8 mouse cellular contexts compared by ENCODE assay signal in genomic region chr7:28168320-28169115, GRCm38 (mm10). TPM values are rescaled to one million over a fixed set of nuclear protein-coding genes. Genes with fewer than 3 reads are reported as not detected.
DNase-seq lines count a peak whose midpoint lies in the region; ATAC-seq and TF ChIP-seq lines count a peak whose summit lies in the region.

No protein-coding gene starts in this region.

- H3K4me1 ChIP-seq in E14TG2a.4 (replicated peaks; ENCODE audit: low read depth, low read length) = peaks cover 47% of the 10 kb centered on the region
- H3K4me1 ChIP-seq in bone marrow macrophage, adult 2 months (ENCODE audit: control insufficient read depth, insufficient read depth, low read length) = peaks cover 17% of the 10 kb centered on the region
- peaks cover 46% of the 10 kb centered on the region for H3K4me1 ChIP-seq in erythroblast, embryonic 14.5 days (ENCODE audit: control insufficient read depth)
- peaks cover 24% of the 10 kb centered on the region for H3K4me1 ChIP-seq in heart, embryonic 16.5 days (ENCODE audit: control insufficient read depth, insufficient read depth, low read length)
- H3K4me1 ChIP-seq in liver, postnatal 0 days (ENCODE audit: insufficient read depth) = peaks cover 31% of the 10 kb centered on the region
- peaks cover 26% of the 10 kb centered on the region for H3K4me1 ChIP-seq in neural tube, embryonic 12.5 days

- H3K27me3 ChIP-seq in E14TG2a.4 (ENCODE audit: insufficient read depth, low read length) = no peaks in the 10 kb centered on the region
- H3K27me3 ChIP-seq in erythroblast, embryonic 14.5 days (ENCODE audit: control insufficient read depth) = no peaks in the 10 kb centered on the region
- H3K27me3 ChIP-seq in heart, embryonic 16.5 days (ENCODE audit: control insufficient read depth, insufficient read depth, low read length) = no peaks in the 10 kb centered on the region
- H3K27me3 ChIP-seq in liver, postnatal 0 days (ENCODE audit: insufficient read depth, low read length) = no peaks in the 10 kb centered on the region
- no peaks in the 10 kb centered on the region for H3K27me3 ChIP-seq in neural tube, embryonic 12.5 days (replicated peaks)

- H3K9me3 ChIP-seq in E14TG2a.4 (ENCODE audit: low read length) = peaks cover 9% of the 10 kb centered on the region
- peaks cover 7% of the 10 kb centered on the region for H3K9me3 ChIP-seq in erythroblast, embryonic 14.5 days (ENCODE audit: control insufficient read depth, low read length)
- H3K9me3 ChIP-seq in heart, embryonic 16.5 days (replicated peaks; ENCODE audit: control insufficient read depth, low read length) = peaks cover 5% of the 10 kb centered on the region; the same call in 1 of the 2 replicates
- H3K9me3 ChIP-seq in liver, postnatal 0 days (ENCODE audit: low read length) = peaks cover 4% of the 10 kb centered on the region; the same call in 1 of the 2 replicates
- no peaks in the 10 kb centered on the region for H3K9me3 ChIP-seq in neural tube, embryonic 12.5 days

- peak; percentile 85 for TF ChIP-seq CTCF in E14TG2a.4 (conservative IDR thresholded peaks at IDR 0.05; ENCODE audit: low read length)
- peak; percentile 92 for TF ChIP-seq CTCF in bone marrow macrophage, adult 2 months (IDR thresholded peaks at IDR 0.05; ENCODE audit: low read depth, low read length)
- TF ChIP-seq CTCF in liver, postnatal 0 days (IDR thresholded peaks at IDR 0.05; ENCODE audit: low read depth) = peak; percentile 96

- peak overlapping the region; percentile 98 for H3K4me3 ChIP-seq in E14TG2a.4 (replicated peaks; ENCODE audit: low read length)
- peak overlapping the region; percentile 87 for H3K4me3 ChIP-seq in bone marrow macrophage, adult 2 months (ENCODE audit: insufficient read depth, low read length)
- peak overlapping the region; percentile 87 for H3K4me3 ChIP-seq in erythroblast, embryonic 14.5 days (replicated peaks)
- peak overlapping the region; percentile 79 for H3K4me3 ChIP-seq in heart, embryonic 16.5 days (ENCODE audit: low read length)
- peak overlapping the region; percentile 88 for H3K4me3 ChIP-seq in liver, postnatal 0 days (ENCODE audit: low read depth, low read length)
- peak overlapping the region; percentile 86 for H3K4me3 ChIP-seq in neural tube, embryonic 12.5 days

- TF ChIP-seq POLR2A in bone marrow macrophage, adult 2 months (IDR thresholded peaks at IDR 0.05; ENCODE audit: borderline replicate concordance, low read depth, low read length) = no peak

- peak overlapping the region; percentile 79 for H3K9ac ChIP-seq in heart, embryonic 16.5 days (ENCODE audit: low read length)
- peak overlapping the region; percentile 87 for H3K9ac ChIP-seq in liver, postnatal 0 days (replicated peaks)
- H3K9ac ChIP-seq in neural tube, embryonic 12.5 days = peak overlapping the region; percentile 49

- H3K4me2 ChIP-seq in heart, embryonic 16.5 days (ENCODE audit: low read depth, low read length) = peak overlapping the region; percentile 97
- H3K4me2 ChIP-seq in liver, postnatal 0 days (ENCODE audit: low read depth, low read length) = peak overlapping the region; percentile 100
- peak overlapping the region; percentile 95 for H3K4me2 ChIP-seq in neural tube, embryonic 12.5 days (replicated peaks)

- H3K36me3 ChIP-seq in E14TG2a.4 (ENCODE audit: insufficient read depth, low read length) = peaks cover 12% of the 10 kb centered on the region
- H3K36me3 ChIP-seq in erythroblast, embryonic 14.5 days (ENCODE audit: control insufficient read depth) = peaks cover under 1% of the 10 kb centered on the region
- H3K36me3 ChIP-seq in heart, embryonic 16.5 days (ENCODE audit: control insufficient read depth, insufficient read depth) = no peaks in the 10 kb centered on the region
- H3K36me3 ChIP-seq in liver, postnatal 0 days (replicated peaks; ENCODE audit: insufficient read depth, low read length) = no peaks in the 10 kb centered on the region
- H3K36me3 ChIP-seq in neural tube, embryonic 12.5 days = no peaks in the 10 kb centered on the region

- peak; percentile 78 for DNase-seq in kidney, postnatal 14 days
- peak; percentile 82 for DNase-seq in liver, postnatal 0 days
- peak; percentile 62 for DNase-seq in testis, postnatal 14 days (ENCODE audit: low spot score)

- TF ChIP-seq EP300 in liver, postnatal 0 days (IDR thresholded peaks at IDR 0.05; ENCODE audit: low read depth) = no peak; the same call in 1 of the 2 replicates

- no peak for ATAC-seq in heart, embryonic 16.5 days (replicated peaks; ENCODE audit: extremely low read depth, insufficient read depth, low FRiP score)
- ATAC-seq in liver, postnatal 0 days = peak; percentile 43
- no peak for ATAC-seq in neural tube, embryonic 12.5 days (ENCODE audit: low FRiP score, low read depth)

- WGBS in heart, embryonic 16.5 days = 9% methylated on average over 9 of the region's 9 CpGs
- WGBS in liver, postnatal 0 days (ENCODE audit: insufficient replicate concordance) = 4% methylated on average over 9 of the region's 9 CpGs
- 14% methylated on average over 9 of the region's 9 CpGs for WGBS in neural tube, embryonic 12.5 days

- peak overlapping the region; percentile 74 for H3K27ac ChIP-seq in bone marrow macrophage, adult 2 months (ENCODE audit: insufficient read depth, low read depth, low read length)
- H3K27ac ChIP-seq in heart, embryonic 16.5 days (ENCODE audit: low read length) = peak overlapping the region; percentile 85
- H3K27ac ChIP-seq in liver, postnatal 0 days (ENCODE audit: low read depth) = peak overlapping the region; percentile 93
- 0 out of 2 replicates have a peak overlapping the region, but pooled peaks have one; percentile 7 for H3K27ac ChIP-seq in neural tube, embryonic 12.5 days

RNA-seq across cellular contexts. Expression of gene Fbl, which starts 1.0 kb away (rescaled TPM):
- polyA plus RNA-seq in bone marrow macrophage, adult 2 months (2012; ENCODE audit: insufficient read depth, insufficient read length, missing spikeins) = 49.4 and 60.6 TPM in 2 replicates
- 18.4 TPM in 2 replicates for polyA plus RNA-seq in erythroblast, embryonic 14.5 days (2012)
- polyA plus RNA-seq in heart, embryonic 16.5 days (2015; fragmentation: Nextera tagmentation; extraction: Ambion mirVana) = 62.4 and 71.5 TPM in 2 replicates
- polyA plus RNA-seq in liver, postnatal 0 days (2015; fragmentation: Nextera tagmentation; extraction: Ambion mirVana) = 48.4 and 51.6 TPM in 2 replicates
- polyA plus RNA-seq in neural tube, embryonic 12.5 days (2016; fragmentation: Nextera tagmentation; extraction: Ambion mirVana) = 118 and 135 TPM in 2 replicates

RNA-seq across cellular contexts. Expression of gene Dyrk1b, which starts 10.8 kb away (rescaled TPM):
- polyA plus RNA-seq in bone marrow macrophage, adult 2 months (2012; ENCODE audit: insufficient read depth, insufficient read length, missing spikeins) = 18.7 and 20.7 TPM in 2 replicates
- 14.1 and 15.9 TPM in 2 replicates for polyA plus RNA-seq in erythroblast, embryonic 14.5 days (2012)
- 7.7 and 8.9 TPM in 2 replicates for polyA plus RNA-seq in heart, embryonic 16.5 days (2015; fragmentation: Nextera tagmentation; extraction: Ambion mirVana)
- polyA plus RNA-seq in liver, postnatal 0 days (2015; fragmentation: Nextera tagmentation; extraction: Ambion mirVana) = 4.0 and 4.5 TPM in 2 replicates
- polyA plus RNA-seq in neural tube, embryonic 12.5 days (2016; fragmentation: Nextera tagmentation; extraction: Ambion mirVana) = 20.4 and 22.0 TPM in 2 replicates

RNA-seq across cellular contexts. Expression of gene 9530053A07Rik, which starts 39.3 kb away (rescaled TPM):
- polyA plus RNA-seq in bone marrow macrophage, adult 2 months (2012; ENCODE audit: insufficient read depth, insufficient read length, missing spikeins) = not detected in 2 replicates
- 0.01 TPM in 1 of 2 replicates, not detected in the other for polyA plus RNA-seq in erythroblast, embryonic 14.5 days (2012)
- 0.05 and 0.12 TPM in 2 replicates for polyA plus RNA-seq in heart, embryonic 16.5 days (2015; fragmentation: Nextera tagmentation; extraction: Ambion mirVana)
- 0.01 TPM in 1 of 2 replicates, not detected in the other for polyA plus RNA-seq in liver, postnatal 0 days (2015; fragmentation: Nextera tagmentation; extraction: Ambion mirVana)
- polyA plus RNA-seq in neural tube, embryonic 12.5 days (2016; fragmentation: Nextera tagmentation; extraction: Ambion mirVana) = 0.05 TPM in 1 of 2 replicates, not detected in the other

Comparison
In these comparisons a context has a peak if more than half of its experiments do, and no peak if none do; other contexts are left out.
1. H3K27ac ChIP-seq: peak in every context shown above with its lines; median percentile 93 in liver, postnatal 0 days; 85 in heart, embryonic 16.5 days; 74 in bone marrow macrophage, adult 2 months; 7 in neural tube, embryonic 12.5 days.